Mouse (Mus musculus) cerebellum, adult 2 months (tissue): ENCODE data around the gene Slc24a3.

Experiments used
- CTCF ChIP-seq: fragments of 200-500 bp; IDR thresholded peaks from 2 replicates; pipeline ENCODE4 v1.5.1; 2011; ENCODE audit warnings: low read depth, mild to moderate bottlenecking, control low read depth, low read length, moderate library complexity, borderline replicate concordance; ENCODE audit not compliant: insufficient read depth
- POLR2A ChIP-seq: fragments of 200-500 bp; IDR thresholded peaks from 2 replicates; pipeline ENCODE4 v1.6.1; 2011; ENCODE audit warnings: low read length, control low read depth, borderline replicate concordance; ENCODE audit not compliant: insufficient read depth

DNA sequence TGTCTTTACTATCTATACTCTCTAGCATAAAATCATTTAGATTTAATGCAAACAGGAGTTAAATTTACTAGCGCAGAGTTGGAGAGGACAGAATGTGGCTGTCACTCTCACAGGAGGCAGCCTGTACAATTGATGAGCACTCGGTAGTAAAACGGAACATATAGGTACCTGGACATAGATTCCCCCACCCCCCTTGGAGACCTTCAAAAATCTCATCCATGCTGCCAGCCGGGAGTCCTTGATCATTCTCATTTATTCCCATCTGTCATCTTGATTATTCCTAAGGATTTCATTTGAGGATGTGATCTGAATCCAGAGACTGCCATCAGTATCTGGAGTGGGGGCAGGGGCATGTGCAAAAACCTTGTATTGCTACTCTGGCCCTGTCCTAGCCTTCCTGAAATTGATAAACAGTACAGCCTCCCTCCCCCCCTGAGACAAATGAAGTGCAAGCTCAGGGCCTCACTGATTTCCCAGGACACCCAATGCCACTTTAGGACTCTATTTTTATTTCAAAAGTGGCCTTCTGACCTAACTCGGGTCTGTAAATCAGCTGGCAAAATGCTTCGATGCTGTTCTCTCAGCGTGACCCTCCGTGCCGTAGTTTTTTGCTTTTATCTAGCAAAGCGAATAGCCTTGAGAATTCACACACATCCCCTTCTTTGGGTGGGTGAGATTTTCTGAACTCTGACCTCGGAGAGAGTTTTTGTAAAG, 237.4 kb downstream of the Slc24a3 start:
- no peak for TF ChIP-seq CTCF
- no peak for TF ChIP-seq POLR2A
